Mouse (Mus musculus): ENCODE measurements around the gene Apeh. TPM values are rescaled to one million over a fixed set of nuclear protein-coding genes. Genes with fewer than 3 reads are reported as not detected.

Gene Apeh
- total RNA-seq, 2 experiments from 2014 or later: 64.3 to 71.0 TPM

- no peak for ATAC-seq (replicated peaks; ENCODE audit: poor library complexity)
Observed at GRCm38 (mm10) chr9:108121170-108121969, 27.0 kb upstream of the Apeh start.

- peak; percentile 90 for ATAC-seq (replicated peaks; ENCODE audit: poor library complexity)
Observed at GRCm38 (mm10) chr9:108120671-108121070, 26.3 kb upstream of the Apeh start.

GRCm38 (mm10) chr9:108119891-108120411 lies 25.5 kb upstream of the Apeh start:
- 0 out of 2 replicates have a peak, but pooled peaks have one; percentile 1 for ATAC-seq (replicated peaks; ENCODE audit: poor library complexity)

- ATAC-seq (replicated peaks; ENCODE audit: poor library complexity): no peak
Observed at GRCm38 (mm10) chr9:108117143-108117542, 22.7 kb upstream of the Apeh start.

- no peak for ATAC-seq (replicated peaks; ENCODE audit: poor library complexity)
Observed at GRCm38 (mm10) chr9:108115290-108116077, 21.1 kb upstream of the Apeh start.

GRCm38 (mm10) chr9:108112719-108113340 lies 18.4 kb upstream of the Apeh start:
- no peak for ATAC-seq (replicated peaks; ENCODE audit: poor library complexity)

- peak; percentile 27 for ATAC-seq (replicated peaks; ENCODE audit: poor library complexity)
Observed at GRCm38 (mm10) chr9:108111593-108112121, 17.3 kb upstream of the Apeh start.

- peak; percentile 21 for ATAC-seq (replicated peaks; ENCODE audit: poor library complexity)
Observed at GRCm38 (mm10) chr9:108111101-108111592, 16.7 kb upstream of the Apeh start.

- ATAC-seq (replicated peaks; ENCODE audit: poor library complexity): no peak
Observed at GRCm38 (mm10) chr9:108110160-108110559, 15.8 kb upstream of the Apeh start.

- no peak for ATAC-seq (replicated peaks; ENCODE audit: poor library complexity)
Observed at GRCm38 (mm10) chr9:108107867-108108266, 13.5 kb upstream of the Apeh start.

- no peak for ATAC-seq (replicated peaks; ENCODE audit: poor library complexity)
Observed at GRCm38 (mm10) chr9:108106090-108106489, 11.7 kb upstream of the Apeh start.

- ATAC-seq (replicated peaks; ENCODE audit: poor library complexity): no peak
Observed at GRCm38 (mm10) chr9:108105549-108105863, 11.1 kb upstream of the Apeh start.

GRCm38 (mm10) chr9:108104766-108105548 lies 10.6 kb upstream of the Apeh start:
- peak; percentile 89 for ATAC-seq (replicated peaks; ENCODE audit: poor library complexity)

GRCm38 (mm10) chr9:108099619-108100018 lies 5.2 kb upstream of the Apeh start:
- ATAC-seq (replicated peaks; ENCODE audit: poor library complexity): no peak

- ATAC-seq (replicated peaks; ENCODE audit: poor library complexity): no peak; the same call in 1 of the 2 replicates
Observed at GRCm38 (mm10) chr9:108095949-108096712, 1.7 kb upstream of the Apeh start.

- peak; percentile 42 for ATAC-seq (replicated peaks; ENCODE audit: poor library complexity)
Observed at GRCm38 (mm10) chr9:108095518-108095917, 1.1 kb upstream of the Apeh start.

GRCm38 (mm10) chr9:108094998-108095411 lies 599 bp upstream of the Apeh start:
- ATAC-seq (replicated peaks; ENCODE audit: poor library complexity): peak; percentile 72

GRCm38 (mm10) chr9:108093586-108093985 lies 820 bp downstream of the Apeh start:
- no peak for ATAC-seq (replicated peaks; ENCODE audit: poor library complexity)

GRCm38 (mm10) chr9:108090611-108091120 lies 3.7 kb downstream of the Apeh start:
- no peak for ATAC-seq (replicated peaks; ENCODE audit: poor library complexity)
